Mouse (Mus musculus): ENCODE measurements around the gene Tpx2. TPM values are rescaled to one million over a fixed set of nuclear protein-coding genes. Genes with fewer than 3 reads are reported as not detected.

Gene Tpx2
- total and polyA plus RNA-seq, 2 experiments from 2014 or later: 11.0 to 22.5 TPM

- H3K4me1 ChIP-seq (ENCODE audit: insufficient read depth): no peaks in the 10 kb centered on the region
- H3K27ac ChIP-seq (ENCODE audit: low read depth, low read length): 0 out of 2 replicates have a peak overlapping the region, but pooled peaks have one; percentile 9
- H3K4me3 ChIP-seq (ENCODE audit: low read depth, low read length): no peak overlapping the region
- no peak overlapping the region for H3K4me2 ChIP-seq (ENCODE audit: low read depth)
- no peaks in the 10 kb centered on the region for H3K9me3 ChIP-seq (ENCODE audit: low read length)
- no peak for ATAC-seq
- 38% methylated on average over 2 of the region's 2 CpGs for WGBS
- no peak for TF ChIP-seq CTCF (IDR thresholded peaks at IDR 0.05; ENCODE audit: low read depth)
- DNase-seq: no peak
- no peak overlapping the region for H3K9ac ChIP-seq
- no peaks in the 10 kb centered on the region for H3K27me3 ChIP-seq (ENCODE audit: insufficient read depth, low read length)
- H3K36me3 ChIP-seq (ENCODE audit: insufficient read depth): no peaks in the 10 kb centered on the region
These were observed 82.5 kb downstream of the Tpx2 start for GRCm38 (mm10) chr2:152930276-152930675.

GRCm38 (mm10) chr2:152931456-152932160 lies 83.8 kb downstream of the Tpx2 start:
- DNase-seq: no peak
- H3K4me1 ChIP-seq (ENCODE audit: insufficient read depth): no peaks in the 10 kb centered on the region
- 73% methylated on average over 12 of the region's 12 CpGs for WGBS
- H3K27ac ChIP-seq (ENCODE audit: low read depth, low read length): no peak overlapping the region
- H3K9ac ChIP-seq: no peak overlapping the region
- H3K9me3 ChIP-seq (ENCODE audit: low read length): no peaks in the 10 kb centered on the region
- no peaks in the 10 kb centered on the region for H3K36me3 ChIP-seq (ENCODE audit: insufficient read depth)
- TF ChIP-seq CTCF (IDR thresholded peaks at IDR 0.05; ENCODE audit: low read depth): no peak
- no peak overlapping the region for H3K4me3 ChIP-seq (ENCODE audit: low read depth, low read length)
- no peak overlapping the region for H3K4me2 ChIP-seq (ENCODE audit: low read depth)
- ATAC-seq: peak; percentile 25; the same call in 1 of the 2 replicates
- H3K27me3 ChIP-seq (ENCODE audit: insufficient read depth, low read length): no peaks in the 10 kb centered on the region

GRCm38 (mm10) chr2:152933048-152933447 lies 85.3 kb downstream of the Tpx2 start, which contains the start of gene Foxs1:
Foxs1 (minus strand) TSS chr2:152933208.
- Histone ChIP-seq H3K4me3 (ENCODE audit: low read depth, low read length) (no peak within 1 kb of the TSS), H3K9ac (no peak within 1 kb of the TSS), H3K36me3 (ENCODE audit: insufficient read depth) (no peaks in the 10 kb centered on the region), H3K4me2 (ENCODE audit: low read depth) (no peak within 1 kb of the TSS), H3K27ac (ENCODE audit: low read depth, low read length) (no peak within 1 kb of the TSS), H3K27me3 (ENCODE audit: insufficient read depth, low read length) (no peaks in the 10 kb centered on the region), H3K4me1 (ENCODE audit: insufficient read depth) (no peaks in the 10 kb centered on the region), H3K9me3 (ENCODE audit: low read length) (no peaks in the 10 kb centered on the region)
- ATAC-seq: no peak
- DNase-seq: no peak
- no peak for TF ChIP-seq CTCF (IDR thresholded peaks at IDR 0.05; ENCODE audit: low read depth)
- WGBS: 30% methylated on average over 9 of the region's 9 CpGs

- Histone ChIP-seq H3K9me3 (ENCODE audit: low read length) (no peaks in the 10 kb centered on the region), H3K4me2 (ENCODE audit: low read depth) (no peak overlapping the region), H3K4me1 (ENCODE audit: insufficient read depth) (no peaks in the 10 kb centered on the region), H3K9ac (no peak overlapping the region), H3K36me3 (ENCODE audit: insufficient read depth) (no peaks in the 10 kb centered on the region), H3K27ac (ENCODE audit: low read depth, low read length) (no peak overlapping the region), H3K4me3 (ENCODE audit: low read depth, low read length) (no peak overlapping the region), H3K27me3 (ENCODE audit: insufficient read depth, low read length) (no peaks in the 10 kb centered on the region)
- DNase-seq (no peak), ATAC-seq (no peak)
- 34% methylated on average over 5 of the region's 5 CpGs for WGBS
- TF ChIP-seq CTCF (IDR thresholded peaks at IDR 0.05; ENCODE audit: low read depth): peak; percentile 58
These were observed 85.8 kb downstream of the Tpx2 start for GRCm38 (mm10) chr2:152933614-152934013.

- Histone ChIP-seq H3K9ac (no peak overlapping the region), H3K4me1 (ENCODE audit: insufficient read depth) (no peaks in the 10 kb centered on the region), H3K27me3 (ENCODE audit: insufficient read depth, low read length) (peaks cover 48% of the 10 kb centered on the region), H3K4me3 (ENCODE audit: low read depth, low read length) (no peak overlapping the region), H3K36me3 (ENCODE audit: insufficient read depth) (no peaks in the 10 kb centered on the region), H3K9me3 (ENCODE audit: low read length) (no peaks in the 10 kb centered on the region), H3K4me2 (ENCODE audit: low read depth) (no peak overlapping the region), H3K27ac (ENCODE audit: low read depth, low read length) (no peak overlapping the region)
- peak; percentile 72 for TF ChIP-seq CTCF (IDR thresholded peaks at IDR 0.05; ENCODE audit: low read depth)
- WGBS: 15% methylated on average over 4 of the region's 4 CpGs
- DNase-seq (no peak), ATAC-seq (no peak)
These were observed 92.1 kb downstream of the Tpx2 start for GRCm38 (mm10) chr2:152939846-152940245.

GRCm38 (mm10) chr2:152941106-152941505 lies 93.3 kb downstream of the Tpx2 start:
- ATAC-seq (no peak), DNase-seq (no peak)
- no peaks in the 10 kb centered on the region for H3K9me3 ChIP-seq (ENCODE audit: low read length)
- H3K9ac ChIP-seq: no peak overlapping the region
- no peak overlapping the region for H3K4me3 ChIP-seq (ENCODE audit: low read depth, low read length)
- peaks cover 48% of the 10 kb centered on the region for H3K27me3 ChIP-seq (ENCODE audit: insufficient read depth, low read length)
- H3K27ac ChIP-seq (ENCODE audit: low read depth, low read length): no peak overlapping the region
- H3K36me3 ChIP-seq (ENCODE audit: insufficient read depth): no peaks in the 10 kb centered on the region
- TF ChIP-seq CTCF (IDR thresholded peaks at IDR 0.05; ENCODE audit: low read depth): no peak
- WGBS: 73% methylated on average over 6 of the region's 6 CpGs
- H3K4me1 ChIP-seq (ENCODE audit: insufficient read depth): no peaks in the 10 kb centered on the region
- H3K4me2 ChIP-seq (ENCODE audit: low read depth): no peak overlapping the region

- Histone ChIP-seq H3K36me3 (ENCODE audit: insufficient read depth) (no peaks in the 10 kb centered on the region), H3K4me1 (ENCODE audit: insufficient read depth) (no peaks in the 10 kb centered on the region), H3K27me3 (ENCODE audit: insufficient read depth, low read length) (peaks cover 48% of the 10 kb centered on the region), H3K4me2 (ENCODE audit: low read depth) (no peak overlapping the region), H3K4me3 (ENCODE audit: low read depth, low read length) (no peak overlapping the region), H3K9me3 (ENCODE audit: low read length) (no peaks in the 10 kb centered on the region), H3K9ac (no peak overlapping the region), H3K27ac (ENCODE audit: low read depth, low read length) (no peak overlapping the region)
- no peak for DNase-seq
- no peak for ATAC-seq
- no peak for TF ChIP-seq CTCF (IDR thresholded peaks at IDR 0.05; ENCODE audit: low read depth)
- WGBS: 54% methylated on average over 7 of the region's 7 CpGs
These were observed 94.0 kb downstream of the Tpx2 start for GRCm38 (mm10) chr2:152941776-152942175.

Measured in forebrain, postnatal 0 days (tissue).